Mouse (Mus musculus) G1E (cell line): ENCODE results near the gene Tmtc4.

Experiments
- CTCF ChIP-seq: IDR thresholded peaks from 2 replicates; pipeline ENCODE4 v1.5.1; 2012; ENCODE audit warnings: low read depth, low read length, inconsistent platforms, mixed read lengths
- GATA1 ChIP-seq: IDR thresholded peaks from 2 replicates; pipeline ENCODE4 v1.6.1; 2012; ENCODE audit warnings: borderline replicate concordance, low read length, inconsistent platforms, mixed read lengths
- GATA2 ChIP-seq: IDR thresholded peaks from 2 replicates; pipeline ENCODE4 v1.6.1; 2012; ENCODE audit warnings: low read depth, low read length, inconsistent platforms, borderline replicate concordance
- TAL1 ChIP-seq: conservative IDR thresholded peaks from 2 replicates; pipeline ENCODE4 v1.6.1; 2012; ENCODE audit warnings: low read depth, low read length, inconsistent platforms, mixed read lengths

DNA sequence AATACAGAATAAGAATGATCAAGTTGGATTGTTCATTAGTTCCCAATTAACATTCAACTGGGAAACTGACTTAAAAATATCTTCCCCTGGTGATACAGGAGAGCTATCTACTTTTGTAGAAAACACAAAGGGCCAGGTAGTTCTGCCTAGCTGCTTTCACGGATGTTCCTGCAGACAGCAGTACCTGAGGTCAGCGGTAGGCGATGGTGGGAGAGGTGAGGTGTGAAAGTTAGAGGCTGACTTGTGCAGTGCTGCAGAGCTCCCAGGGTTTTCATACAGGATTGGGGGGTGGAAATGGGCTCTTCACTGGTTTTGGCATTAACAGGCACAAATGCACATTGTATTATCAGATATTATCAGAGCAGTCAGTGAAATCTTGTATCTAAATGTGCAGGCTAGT, 106.0 kb downstream of the Tmtc4 start:
- no peak for TF ChIP-seq TAL1
- TF ChIP-seq CTCF, result no peak
- no peak for TF ChIP-seq GATA1
- no peak for TF ChIP-seq GATA2
